Mouse (Mus musculus) left cerebral cortex, postnatal 14 days (tissue): Measurements from ENCODE around the gene Arhgap35. TPM values are rescaled to one million over a fixed set of nuclear protein-coding genes. Genes with fewer than 3 reads are reported as not detected.

Experiments used
- DNase-seq, 2 experiments: peaks; one replicate each; pipeline ENCODE4 v3.0.0; 2021 to 2022; ENCODE audit warnings: low spot score in 2 of 2, mixed read lengths in 1 of 2
- intact Hi-C: fragments of 180-260 bp; cut with DNase I; formaldehyde crosslinking; loops from one replicate; pipeline ENCODE4 v1.15.1; 2025
- total RNA-seq, 2 experiments: library from RNA; stranded (reverse); gene quantifications; 2 replicates each; pipeline ENCODE4 v1.2.3; 2021

The Arhgap35 gene
- total RNA-seq, 2 experiments from 2014 or later: 138 to 148 TPM

DNA sequence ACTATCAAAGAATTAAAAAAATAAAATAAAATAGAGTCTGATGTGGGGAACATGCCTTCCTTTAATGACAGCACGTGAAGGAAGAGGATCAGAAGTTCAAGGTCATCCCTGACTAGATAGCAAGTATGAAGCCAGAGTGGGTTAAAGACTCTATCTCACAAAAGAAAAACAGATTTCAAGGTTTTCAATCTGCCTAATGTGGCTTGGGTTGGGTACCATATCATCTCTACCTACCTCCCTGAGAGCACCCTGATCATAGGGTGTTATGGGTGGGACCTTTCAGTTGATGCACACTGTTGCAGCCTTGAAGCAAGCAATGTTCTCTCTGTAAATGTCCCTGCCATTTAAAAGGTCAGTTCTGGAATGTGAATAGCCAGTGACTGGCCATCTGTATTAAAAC lies 63.2 kb downstream of the Arhgap35 start:
- intact Hi-C loops: no loop called here
- DNase-seq: no peak

DNA sequence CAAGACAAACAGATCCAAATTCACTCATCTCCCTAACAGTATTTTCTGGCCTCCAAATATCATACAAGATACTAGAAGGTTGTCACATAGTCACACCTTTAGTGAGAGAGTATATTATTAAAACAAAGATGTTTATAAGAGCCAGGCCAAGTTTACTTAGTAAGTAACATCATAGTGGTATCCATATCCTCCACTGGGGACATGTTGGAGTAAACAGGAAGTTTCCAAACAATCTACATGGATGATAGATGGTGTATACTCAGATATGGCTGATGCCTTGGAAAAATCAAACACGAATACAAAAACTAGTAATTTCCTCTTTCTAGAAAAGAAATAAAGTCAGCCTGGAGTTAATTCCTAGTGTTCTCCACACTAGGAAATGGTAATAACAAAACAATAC lies 65.5 kb downstream of the Arhgap35 start:
- DNase-seq: no peak
- intact Hi-C loops: no loop called here

GRCm38 (mm10) chr7:16544770-16545169 lies 70.0 kb downstream of the Arhgap35 start:
- DNase-seq: no peak
- intact Hi-C loops: no loop called here

GRCm38 (mm10) chr7:16537220-16537903 lies 77.4 kb downstream of the Arhgap35 start:
- DNase-seq: no peak
- intact Hi-C loops: no loop called here

- DNase-seq: no peak
- intact Hi-C loops: no loop called here
These were observed 88.8 kb downstream of the Arhgap35 start for GRCm38 (mm10) chr7:16525995-16526394.

DNA sequence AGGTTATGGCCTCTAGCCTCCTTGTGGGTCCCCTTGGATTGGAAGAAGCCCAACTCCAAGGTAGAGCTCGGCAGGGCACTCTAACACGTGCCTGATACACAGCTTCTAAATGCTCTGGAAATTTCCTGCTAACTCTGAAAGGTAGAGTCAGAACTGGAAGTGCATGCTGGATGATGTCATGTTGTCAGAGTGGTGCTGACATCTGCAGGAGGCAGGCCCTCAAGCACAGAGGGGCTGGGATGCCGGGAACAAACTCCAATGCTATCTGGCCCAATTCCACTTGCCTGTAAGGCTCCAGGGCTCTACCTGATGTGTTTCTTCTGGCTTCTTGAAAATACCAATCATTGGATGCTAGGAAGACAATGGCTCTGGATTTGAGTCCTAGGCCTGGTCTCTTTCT lies 89.3 kb downstream of the Arhgap35 start:
- DNase-seq: no peak
- intact Hi-C loops: no loop called here

DNA sequence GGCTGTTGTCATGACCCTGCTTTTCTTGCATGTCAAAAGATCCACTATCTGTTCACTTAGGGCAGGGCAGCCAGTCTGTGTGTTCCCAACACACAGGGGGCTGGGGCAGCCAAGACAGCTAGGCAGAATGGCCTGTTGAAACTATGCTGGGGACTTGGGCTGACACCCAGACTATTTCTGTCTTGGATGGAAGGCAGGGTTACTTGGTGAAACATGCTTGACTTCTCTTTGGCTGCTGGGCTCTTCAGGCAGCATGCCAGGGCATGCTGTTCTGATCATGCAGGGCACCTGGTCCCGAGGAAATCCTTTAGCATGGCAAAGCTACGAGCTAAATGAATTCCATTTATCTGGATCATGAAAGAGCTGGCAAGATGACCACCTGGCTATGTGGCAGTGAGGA lies 90.5 kb downstream of the Arhgap35 start:
- intact Hi-C loops: no loop called here
- no peak for DNase-seq

GRCm38 (mm10) chr7:16519310-16519709 lies 95.5 kb downstream of the Arhgap35 start:
- intact Hi-C loops: no loop called here

GRCm38 (mm10) chr7:16517198-16517597 lies 97.6 kb downstream of the Arhgap35 start:
- intact Hi-C loops: no loop called here
- DNase-seq: no peak

More at GRCm38 (mm10) chr7:16519310-16519709, 95.5 kb downstream of the Arhgap35 start:
- no peak for DNase-seq

DNA sequence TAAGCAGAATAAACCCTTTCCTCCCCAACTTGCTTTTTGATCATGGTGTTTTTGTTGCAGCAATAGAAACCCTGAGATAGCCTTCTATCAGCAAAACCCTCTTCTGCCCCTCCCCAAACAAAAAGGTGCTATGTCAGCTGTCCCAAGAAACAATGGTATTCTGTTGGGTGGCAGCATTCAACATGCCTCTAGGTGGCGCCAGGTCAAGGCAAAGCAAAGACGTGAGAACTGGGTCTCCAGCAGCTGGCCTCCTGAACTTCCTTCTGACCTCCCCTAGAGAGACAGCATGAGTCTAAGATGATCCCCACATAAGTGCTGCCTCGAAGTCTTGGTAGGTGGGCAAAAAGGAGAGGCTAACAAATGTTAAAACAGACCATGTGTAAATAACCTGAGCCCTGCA lies 107.5 kb downstream of the Arhgap35 start:
- DNase-seq: peak in 1 of 2 experiments; percentile 34
- intact Hi-C loops: no loop called here

DNA sequence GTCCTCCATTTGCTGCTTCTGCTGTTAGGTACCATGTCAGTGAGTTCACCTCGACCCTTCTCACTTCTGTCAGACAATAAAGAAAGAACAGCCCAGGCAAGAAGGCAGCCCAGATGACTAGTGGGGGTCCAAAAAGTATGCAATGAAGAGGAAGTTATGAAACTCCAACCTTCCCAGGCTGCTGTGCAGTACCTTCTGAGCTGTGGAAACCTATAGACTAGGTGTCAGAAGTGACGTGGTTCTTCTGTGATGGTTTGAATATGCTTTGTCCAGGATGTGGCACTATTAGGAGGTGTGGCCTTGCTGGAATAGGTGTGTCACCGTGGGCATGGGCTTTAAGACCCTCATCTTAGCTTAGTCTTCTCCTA lies 109.6 kb downstream of the Arhgap35 start:
- no peak for DNase-seq
- intact Hi-C loops: no loop called here

DNA sequence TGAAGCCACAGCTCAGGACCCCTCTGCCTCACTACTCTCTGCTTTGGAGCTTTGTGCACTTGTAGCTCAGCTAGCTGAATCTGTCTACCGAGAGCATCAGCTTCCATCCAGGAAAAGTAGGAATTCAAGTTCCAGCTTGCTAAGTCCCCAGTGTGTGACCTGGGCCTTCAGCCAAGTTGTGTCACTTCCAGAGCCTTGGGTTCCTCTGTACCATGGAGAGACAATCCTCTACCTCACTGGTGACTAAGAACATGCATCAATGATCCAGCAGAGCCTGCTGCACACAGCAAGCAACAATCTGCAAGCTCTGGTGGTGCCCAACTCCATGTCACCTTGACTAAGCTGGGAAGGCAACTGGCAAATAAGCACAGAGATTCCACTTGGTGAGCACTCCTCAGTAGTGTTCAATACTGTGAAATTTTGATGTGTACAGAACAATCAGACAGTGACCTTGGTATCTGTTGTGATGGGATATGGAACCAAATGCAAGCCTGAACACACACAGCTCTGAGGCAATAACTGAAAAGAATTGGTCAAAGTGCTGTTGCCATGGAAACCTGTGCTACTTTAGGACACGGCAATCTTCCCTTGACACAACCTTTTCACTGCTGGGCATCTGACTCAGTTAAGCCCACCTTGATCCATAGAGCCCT lies 110.1 kb downstream of the Arhgap35 start:
- no peak for DNase-seq
- intact Hi-C loops: no loop called here

DNA sequence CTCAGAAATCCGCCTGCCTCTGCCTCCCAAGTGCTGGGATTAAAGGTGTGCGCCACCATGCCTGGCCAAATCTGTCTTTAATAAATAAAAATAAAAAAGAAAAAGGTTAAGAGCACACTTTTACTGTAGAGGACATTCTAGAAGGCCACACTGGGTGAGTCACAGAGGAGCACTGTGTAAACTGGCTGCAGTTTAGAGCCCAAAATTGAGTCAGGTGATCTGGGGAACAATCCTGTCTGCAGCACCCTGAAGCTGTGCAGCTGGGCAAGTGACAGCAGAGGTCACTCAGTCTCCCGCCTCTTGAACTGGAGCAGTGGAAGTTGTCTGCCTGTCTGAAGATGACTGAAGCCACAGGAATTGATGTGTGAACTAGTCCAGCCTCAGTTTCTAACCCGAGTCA lies 113.2 kb downstream of the Arhgap35 start:
- intact Hi-C loops: no loop called here
- DNase-seq: no peak

GRCm38 (mm10) chr7:16499671-16500104 lies 115.1 kb downstream of the Arhgap35 start:
- intact Hi-C loops: no loop called here
- peak; percentile 33 to 62 for DNase-seq

DNA sequence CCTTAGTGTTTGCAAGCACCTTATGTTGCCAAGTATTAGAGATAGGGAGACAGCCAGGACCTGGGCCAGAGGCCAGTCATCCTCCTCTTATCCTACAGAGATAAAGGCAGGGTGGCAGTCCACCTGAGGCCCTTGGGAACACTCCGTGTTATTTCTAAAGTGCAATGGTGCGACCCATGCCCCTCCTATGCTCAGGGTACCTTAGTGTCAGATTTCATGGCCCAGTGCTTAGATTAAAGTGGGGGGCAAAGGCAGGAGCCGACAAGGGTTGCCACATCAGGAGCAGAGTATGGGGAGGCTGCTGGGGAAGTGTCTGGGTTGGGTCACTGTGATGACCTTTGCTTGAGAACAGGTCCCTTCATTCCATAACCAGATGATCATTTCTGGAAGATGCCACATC lies 118.5 kb downstream of the Arhgap35 start:
- intact Hi-C loops: no loop called here

GRCm38 (mm10) chr7:16493361-16493760 lies 121.4 kb downstream of the Arhgap35 start:
- intact Hi-C loops: loop anchor here (2.0 kb wide), 1 partner anchor 123 kb away; no protein-coding TSS in a partner anchor
- peak; percentile 51 to 61 for DNase-seq

More for the DNA sequence above, 118.5 kb downstream of the Arhgap35 start:
- DNase-seq: no peak

DNA sequence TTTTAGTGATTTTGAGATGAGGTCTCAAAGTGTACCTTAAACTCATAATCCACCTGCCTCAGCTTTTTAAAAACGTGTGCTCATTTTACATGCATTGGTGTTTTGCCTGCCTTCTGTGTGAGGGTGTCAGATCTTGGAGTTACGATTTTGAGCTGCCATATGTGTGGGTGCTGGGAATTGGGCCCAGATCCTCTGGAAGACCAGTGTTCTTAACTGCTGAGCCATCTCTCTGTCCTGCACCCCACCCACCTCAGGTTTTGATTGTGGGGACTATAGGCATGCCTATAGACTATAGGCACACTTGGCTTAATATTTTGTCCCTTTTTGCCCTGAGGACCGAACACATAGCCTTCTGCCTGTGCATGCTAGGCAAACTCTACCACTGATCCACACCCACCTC lies 122.6 kb downstream of the Arhgap35 start:
- intact Hi-C loops: loop anchor here (2.0 kb wide), 1 partner anchor 125 kb away; no protein-coding TSS in a partner anchor
- DNase-seq: peak; percentile 46 to 61

DNA sequence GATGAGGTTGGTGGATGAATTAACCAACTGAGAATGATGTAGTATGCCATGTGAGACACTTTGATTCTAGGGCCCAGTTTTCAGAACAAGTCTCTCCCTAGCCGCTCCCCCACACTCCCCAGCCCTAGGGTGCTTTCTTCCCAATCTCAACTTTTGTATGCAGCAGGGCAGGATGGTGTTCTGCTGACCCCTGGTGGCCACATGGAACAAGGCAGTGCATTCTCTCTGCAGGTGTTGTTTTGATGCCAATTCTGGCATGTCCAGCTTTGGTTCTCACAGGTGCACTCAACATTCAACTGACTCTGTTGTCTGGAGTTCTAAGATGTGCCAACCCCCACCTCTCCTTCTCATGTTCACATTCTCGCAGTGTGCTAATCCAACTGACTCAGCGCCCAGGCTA lies 123.0 kb downstream of the Arhgap35 start:
- intact Hi-C loops: loop anchor here (2.0 kb wide), 2 partner anchors 27 to 125 kb away; no protein-coding TSS in a partner anchor
- DNase-seq: peak; percentile 66

- peak in 1 of 2 experiments; percentile 34 for DNase-seq
- intact Hi-C loops: loop anchor here (2.0 kb wide), 1 partner anchor 25 kb away; no protein-coding TSS in a partner anchor
These were observed 124.8 kb downstream of the Arhgap35 start for GRCm38 (mm10) chr7:16489948-16490347.

- intact Hi-C loops: no loop called here
These were observed 126.0 kb downstream of the Arhgap35 start for GRCm38 (mm10) chr7:16488816-16489215.

DNA sequence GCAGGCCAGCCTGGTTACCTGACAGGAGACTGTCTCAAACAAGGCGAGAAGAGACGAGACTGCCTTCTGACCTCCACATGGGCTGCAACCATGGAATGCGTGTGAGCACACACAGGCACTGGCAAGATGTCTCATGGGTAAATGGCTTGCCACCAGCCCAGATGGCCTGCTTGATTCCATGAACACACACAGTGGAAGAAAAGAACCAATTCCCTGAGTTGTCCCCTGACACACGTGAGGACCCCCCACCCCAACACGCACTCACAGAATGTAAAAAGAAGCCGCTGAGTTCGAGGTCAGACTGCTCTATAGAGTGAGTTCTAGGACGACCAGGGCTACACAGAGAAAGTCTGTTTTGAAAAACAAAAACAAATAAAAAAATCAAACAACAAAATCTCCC lies 137.2 kb downstream of the Arhgap35 start, which contains the start of gene Npas1:
Gene Npas1, minus strand, starts transcription at position 101 of the 400 bp plus-strand sequence.
- DNase-seq: no peak
- intact Hi-C loops: no loop called here

More at GRCm38 (mm10) chr7:16488816-16489215, 126.0 kb downstream of the Arhgap35 start:
- DNase-seq: no peak
